Mouse (Mus musculus): Measurements from ENCODE around the gene Gm43552. TPM values are rescaled to one million over a fixed set of nuclear protein-coding genes. Genes with fewer than 3 reads are reported as not detected.

Gene Gm43552
- polyA plus RNA-seq, 1 experiment from 2014 or later, result 1.9 TPM

- Histone ChIP-seq H3K9me3 (no peaks in the 10 kb centered on the region), H3K4me1 (no peaks in the 10 kb centered on the region), H3K4me3 (no peak overlapping the region), H3K9ac (no peak overlapping the region), H3K36me3 (peaks cover 89% of the 10 kb centered on the region), H3K27ac (replicated peaks) (no peak overlapping the region), H3K27me3 (replicated peaks) (no peaks in the 10 kb centered on the region), H3K4me2 (no peak overlapping the region)
- no peak for ATAC-seq (ENCODE audit: extremely low read depth, insufficient number of reproducible peaks, low FRiP score, low TSS enrichment)
- WGBS, result 29% methylated on average over 2 of the region's 2 CpGs
These were observed 91.2 kb downstream of the Gm43552 start for GRCm38 (mm10) chr5:65401251-65401994.

- Histone ChIP-seq H3K4me3 (no peak overlapping the region), H3K27me3 (replicated peaks) (no peaks in the 10 kb centered on the region), H3K9ac (no peak overlapping the region), H3K4me1 (peaks cover 18% of the 10 kb centered on the region), H3K36me3 (peaks cover 74% of the 10 kb centered on the region), H3K4me2 (no peak overlapping the region), H3K27ac (replicated peaks) (no peak overlapping the region), H3K9me3 (no peaks in the 10 kb centered on the region)
- 88% methylated on average over 7 of the region's 7 CpGs for WGBS
- ATAC-seq (ENCODE audit: extremely low read depth, insufficient number of reproducible peaks, low FRiP score, low TSS enrichment), result no peak
These were observed 98.2 kb downstream of the Gm43552 start for GRCm38 (mm10) chr5:65394425-65394824.

- Histone ChIP-seq H3K27me3 (replicated peaks) (no peaks in the 10 kb centered on the region), H3K9ac (peak overlapping the region; percentile 85), H3K27ac (replicated peaks) (peak overlapping the region; percentile 65), H3K4me2 (peak overlapping the region; percentile 80), H3K36me3 (peaks cover 71% of the 10 kb centered on the region), H3K9me3 (no peaks in the 10 kb centered on the region), H3K4me1 (peaks cover 26% of the 10 kb centered on the region), H3K4me3 (peak overlapping the region; percentile 79)
- ATAC-seq (ENCODE audit: extremely low read depth, insufficient number of reproducible peaks, low FRiP score, low TSS enrichment), result no peak
- 5% methylated on average over 12 of the region's 12 CpGs for WGBS
These were observed 100.9 kb downstream of the Gm43552 start for GRCm38 (mm10) chr5:65391753-65392152.

GRCm38 (mm10) chr5:65390648-65391644, 101.7 kb downstream of the Gm43552 start, which contains the start of the genes Rpl9 and Lias:
TSS of gene Rpl9 (minus strand) at chr5:65391444.
TSS of gene Lias (plus strand) at chr5:65391497.
- peaks cover 26% of the 10 kb centered on the region for H3K4me1 ChIP-seq
- H3K9ac ChIP-seq, result peak within 1 kb of the TSS; percentile 98
- peak within 1 kb of the TSS; percentile 79 for H3K4me3 ChIP-seq
- no peaks in the 10 kb centered on the region for H3K27me3 ChIP-seq (replicated peaks)
- ATAC-seq (ENCODE audit: extremely low read depth, insufficient number of reproducible peaks, low FRiP score, low TSS enrichment), result peak; percentile 92
- H3K4me2 ChIP-seq, result peak within 1 kb of the TSS; percentile 80
- WGBS, result under 1% methylated on average over 83 of the region's 83 CpGs
- H3K9me3 ChIP-seq, result no peaks in the 10 kb centered on the region
- peak within 1 kb of the TSS; percentile 91 for H3K27ac ChIP-seq (replicated peaks)
- H3K36me3 ChIP-seq, result peaks cover 63% of the 10 kb centered on the region

- 68% methylated on average over 6 of the region's 6 CpGs for WGBS
- peaks cover 22% of the 10 kb centered on the region for H3K4me1 ChIP-seq
- no peak overlapping the region for H3K4me2 ChIP-seq
- H3K36me3 ChIP-seq, result peaks cover 48% of the 10 kb centered on the region
- H3K4me3 ChIP-seq, result no peak overlapping the region
- ATAC-seq (ENCODE audit: extremely low read depth, insufficient number of reproducible peaks, low FRiP score, low TSS enrichment), result no peak
- H3K27ac ChIP-seq (replicated peaks), result no peak overlapping the region
- H3K9ac ChIP-seq, result no peak overlapping the region
- no peaks in the 10 kb centered on the region for H3K27me3 ChIP-seq (replicated peaks)
- H3K9me3 ChIP-seq, result no peaks in the 10 kb centered on the region
These were observed 105.4 kb downstream of the Gm43552 start for GRCm38 (mm10) chr5:65387008-65387867.

GRCm38 (mm10) chr5:65385704-65386103, 106.9 kb downstream of the Gm43552 start:
- no peak overlapping the region for H3K9ac ChIP-seq
- H3K4me2 ChIP-seq, result no peak overlapping the region
- H3K4me3 ChIP-seq, result no peak overlapping the region
- H3K27me3 ChIP-seq (replicated peaks), result no peaks in the 10 kb centered on the region
- H3K4me1 ChIP-seq, result peaks cover 19% of the 10 kb centered on the region
- H3K27ac ChIP-seq (replicated peaks), result no peak overlapping the region
- ATAC-seq (ENCODE audit: extremely low read depth, insufficient number of reproducible peaks, low FRiP score, low TSS enrichment), result no peak
- H3K36me3 ChIP-seq, result peaks cover 48% of the 10 kb centered on the region
- WGBS, result 81% methylated on average over 2 of the region's 2 CpGs
- H3K9me3 ChIP-seq, result no peaks in the 10 kb centered on the region

Other genes starting within 250 kb of the Gm43552 start
- gene Rfc1, start 157.2 kb downstream of the Gm43552 start, polyA plus RNA-seq (2015; fragmentation: Nextera tagmentation; extraction: Ambion mirVana), result 57.9 and 59.3 TPM in 2 replicates
- 0.09 and 0.51 TPM in 2 replicates for gene Klb, start 144.5 kb downstream of the Gm43552 start, polyA plus RNA-seq (2015; fragmentation: Nextera tagmentation; extraction: Ambion mirVana)
- gene Rpl9, start 101.4 kb downstream of the Gm43552 start, polyA plus RNA-seq (2015; fragmentation: Nextera tagmentation; extraction: Ambion mirVana), result 607 and 662 TPM in 2 replicates
- gene Lias, start 101.3 kb downstream of the Gm43552 start, polyA plus RNA-seq (2015; fragmentation: Nextera tagmentation; extraction: Ambion mirVana), result 50.2 and 58.5 TPM in 2 replicates
- 62.6 and 64.7 TPM in 2 replicates for gene Ugdh, start 56.9 kb downstream of the Gm43552 start, polyA plus RNA-seq (2015; fragmentation: Nextera tagmentation; extraction: Ambion mirVana)
- 100 and 101 TPM in 2 replicates for gene Smim14, start 44.4 kb upstream of the Gm43552 start, polyA plus RNA-seq (2015; fragmentation: Nextera tagmentation; extraction: Ambion mirVana)
- 124 and 142 TPM in 2 replicates for gene Ube2k, start 44.4 kb upstream of the Gm43552 start, polyA plus RNA-seq (2015; fragmentation: Nextera tagmentation; extraction: Ambion mirVana)
- 32.5 and 33.5 TPM in 2 replicates for gene Pds5a, start 205.4 kb upstream of the Gm43552 start, polyA plus RNA-seq (2015; fragmentation: Nextera tagmentation; extraction: Ambion mirVana)